Mouse (Mus musculus) hindlimb bud, embryonic 11.5 days (tissue): ENCODE data around the gene Plxna4.

ENCODE experiments used
- DNase-seq: peaks from one replicate; pipeline ENCODE4 v3.0.0-alpha.2; 2012; ENCODE audit warnings: low read depth, low spot score; ENCODE audit errors: extremely low spot score

Plxna4 gene

GRCm38 (mm10) chr6:32355559-32355958, 232.4 kb downstream of the Plxna4 start:
- no peak for DNase-seq

- no peak for DNase-seq
These were observed 239.0 kb downstream of the Plxna4 start for GRCm38 (mm10) chr6:32348996-32349395.

GRCm38 (mm10) chr6:32348126-32348525, 239.9 kb downstream of the Plxna4 start:
- DNase-seq = no peak

- no peak for DNase-seq
These were observed 242.0 kb downstream of the Plxna4 start for GRCm38 (mm10) chr6:32346015-32346414.

GRCm38 (mm10) chr6:32342727-32343126, 245.3 kb downstream of the Plxna4 start:
- DNase-seq = no peak

GRCm38 (mm10) chr6:32342272-32342671, 245.7 kb downstream of the Plxna4 start:
- DNase-seq = no peak

GRCm38 (mm10) chr6:32338416-32338943, 249.5 kb downstream of the Plxna4 start:
- no peak for DNase-seq

GRCm38 (mm10) chr6:32331281-32331680, 256.7 kb downstream of the Plxna4 start:
- no peak for DNase-seq

GRCm38 (mm10) chr6:32330034-32330795, 257.8 kb downstream of the Plxna4 start:
- DNase-seq = no peak

- DNase-seq = peak; percentile 47
These were observed 260.0 kb downstream of the Plxna4 start for GRCm38 (mm10) chr6:32328028-32328427.

- DNase-seq = no peak
These were observed 260.8 kb downstream of the Plxna4 start for GRCm38 (mm10) chr6:32327173-32327572.

- DNase-seq = no peak
These were observed 261.6 kb downstream of the Plxna4 start for GRCm38 (mm10) chr6:32326406-32326805.

GRCm38 (mm10) chr6:32325851-32326250, 262.1 kb downstream of the Plxna4 start:
- DNase-seq = no peak

- no peak for DNase-seq
These were observed 266.8 kb downstream of the Plxna4 start for GRCm38 (mm10) chr6:32321187-32321586.

GRCm38 (mm10) chr6:32320254-32320653, 267.7 kb downstream of the Plxna4 start:
- no peak for DNase-seq

GRCm38 (mm10) chr6:32317470-32317869, 270.5 kb downstream of the Plxna4 start:
- DNase-seq = no peak

- DNase-seq = no peak
These were observed 273.0 kb downstream of the Plxna4 start for GRCm38 (mm10) chr6:32315011-32315450.

- DNase-seq = no peak
These were observed 278.8 kb downstream of the Plxna4 start for GRCm38 (mm10) chr6:32309147-32309546.

- no peak for DNase-seq
These were observed 287.4 kb downstream of the Plxna4 start for GRCm38 (mm10) chr6:32300611-32301010.

- no peak for DNase-seq
These were observed 306.5 kb downstream of the Plxna4 start for GRCm38 (mm10) chr6:32281457-32281856.

GRCm38 (mm10) chr6:32280728-32281127, 307.3 kb downstream of the Plxna4 start:
- peak; percentile 68 for DNase-seq

- no peak for DNase-seq
These were observed 316.5 kb downstream of the Plxna4 start for GRCm38 (mm10) chr6:32271463-32271862.

- DNase-seq = no peak
These were observed 321.9 kb downstream of the Plxna4 start for GRCm38 (mm10) chr6:32266085-32266484.
